Mouse (Mus musculus): ENCODE data around the gene Ptgir. TPM values are rescaled to one million over a fixed set of nuclear protein-coding genes. Genes with fewer than 3 reads are reported as not detected.

Ptgir gene
- polyA plus RNA-seq, 1 experiment from 2014 or later, result 0.77 TPM

GRCm38 (mm10) chr7:16920818-16921791 lies 14.8 kb downstream of the Ptgir start:
- H3K4me1 ChIP-seq (replicated peaks), result peaks cover 62% of the 10 kb centered on the region
- H3K27me3 ChIP-seq (ENCODE audit: insufficient read depth, poor library complexity, severe bottlenecking), result no peaks in the 10 kb centered on the region
- peak overlapping the region; percentile 93 for H3K4me3 ChIP-seq
- 49% methylated on average over 21 of the region's 21 CpGs for WGBS
- no peaks in the 10 kb centered on the region for H3K9me3 ChIP-seq
- H3K36me3 ChIP-seq, result peaks cover 53% of the 10 kb centered on the region
- no peak for DNase-seq (ENCODE audit: low spot score)
- peak overlapping the region; percentile 99 for H3K27ac ChIP-seq

GRCm38 (mm10) chr7:16921881-16922335 lies 15.6 kb downstream of the Ptgir start:
- H3K27me3 ChIP-seq (ENCODE audit: insufficient read depth, poor library complexity, severe bottlenecking), result no peaks in the 10 kb centered on the region
- H3K4me1 ChIP-seq (replicated peaks), result peaks cover 61% of the 10 kb centered on the region
- no peak for DNase-seq (ENCODE audit: low spot score)
- peak overlapping the region; percentile 99 for H3K27ac ChIP-seq
- no peaks in the 10 kb centered on the region for H3K9me3 ChIP-seq
- H3K36me3 ChIP-seq, result peaks cover 45% of the 10 kb centered on the region
- 70% methylated on average over 6 of the region's 6 CpGs for WGBS
- H3K4me3 ChIP-seq, result peak overlapping the region; percentile 93

GRCm38 (mm10) chr7:16922360-16922973 lies 16.2 kb downstream of the Ptgir start:
- peaks cover 39% of the 10 kb centered on the region for H3K36me3 ChIP-seq
- DNase-seq (ENCODE audit: low spot score), result no peak
- no peaks in the 10 kb centered on the region for H3K27me3 ChIP-seq (ENCODE audit: insufficient read depth, poor library complexity, severe bottlenecking)
- 55% methylated on average over 10 of the region's 10 CpGs for WGBS
- H3K9me3 ChIP-seq, result no peaks in the 10 kb centered on the region
- H3K4me3 ChIP-seq, result peak overlapping the region; percentile 93
- peak overlapping the region; percentile 99 for H3K27ac ChIP-seq
- peaks cover 55% of the 10 kb centered on the region for H3K4me1 ChIP-seq (replicated peaks)

DNA sequence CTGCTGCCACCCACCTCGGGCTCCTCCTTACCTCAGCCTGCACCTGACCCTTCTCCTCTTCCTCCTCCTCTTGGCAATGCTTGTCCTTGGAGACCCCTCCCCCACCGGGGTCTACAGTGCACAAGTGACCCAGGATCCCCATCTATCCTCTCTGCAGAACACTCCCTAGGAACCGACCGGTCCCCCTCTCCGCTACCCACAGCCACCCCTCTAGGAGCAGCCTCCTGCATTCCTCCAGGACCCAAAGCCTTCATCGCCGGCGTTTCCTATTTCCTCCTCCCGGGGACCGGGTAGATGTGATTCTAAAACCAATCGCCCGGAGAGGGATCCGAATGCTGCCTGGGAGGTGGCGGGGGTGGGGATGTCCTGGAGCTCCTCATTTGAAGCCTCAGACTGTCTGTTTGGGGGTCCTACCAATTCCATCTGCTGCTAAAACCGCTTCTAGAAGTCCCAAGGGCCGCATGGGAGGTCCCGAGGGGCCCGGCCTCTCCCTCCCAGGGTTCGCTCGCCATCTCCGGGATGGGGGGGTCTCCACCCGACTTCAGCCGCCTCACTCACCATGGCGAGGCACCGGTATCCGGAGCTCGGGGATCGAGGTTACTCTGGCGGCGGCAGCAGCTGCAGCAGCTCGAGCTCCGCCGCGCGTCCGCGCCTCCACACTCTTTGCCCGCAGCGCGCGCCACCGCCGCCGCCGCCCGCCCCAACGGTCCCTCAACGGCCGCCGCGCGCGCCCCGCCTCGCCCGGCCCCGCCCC lies 17.2 kb downstream of the Ptgir start:
- Histone ChIP-seq H3K27ac (peak overlapping the region; percentile 99), H3K36me3 (peaks cover 29% of the 10 kb centered on the region), H3K9me3 (no peaks in the 10 kb centered on the region), H3K4me3 (peak overlapping the region; percentile 93), H3K27me3 (ENCODE audit: insufficient read depth, poor library complexity, severe bottlenecking) (no peaks in the 10 kb centered on the region), H3K4me1 (replicated peaks) (peaks cover 47% of the 10 kb centered on the region)
- under 1% methylated on average over 57 of the region's 57 CpGs for WGBS
- DNase-seq (ENCODE audit: low spot score), result no peak

DNA sequence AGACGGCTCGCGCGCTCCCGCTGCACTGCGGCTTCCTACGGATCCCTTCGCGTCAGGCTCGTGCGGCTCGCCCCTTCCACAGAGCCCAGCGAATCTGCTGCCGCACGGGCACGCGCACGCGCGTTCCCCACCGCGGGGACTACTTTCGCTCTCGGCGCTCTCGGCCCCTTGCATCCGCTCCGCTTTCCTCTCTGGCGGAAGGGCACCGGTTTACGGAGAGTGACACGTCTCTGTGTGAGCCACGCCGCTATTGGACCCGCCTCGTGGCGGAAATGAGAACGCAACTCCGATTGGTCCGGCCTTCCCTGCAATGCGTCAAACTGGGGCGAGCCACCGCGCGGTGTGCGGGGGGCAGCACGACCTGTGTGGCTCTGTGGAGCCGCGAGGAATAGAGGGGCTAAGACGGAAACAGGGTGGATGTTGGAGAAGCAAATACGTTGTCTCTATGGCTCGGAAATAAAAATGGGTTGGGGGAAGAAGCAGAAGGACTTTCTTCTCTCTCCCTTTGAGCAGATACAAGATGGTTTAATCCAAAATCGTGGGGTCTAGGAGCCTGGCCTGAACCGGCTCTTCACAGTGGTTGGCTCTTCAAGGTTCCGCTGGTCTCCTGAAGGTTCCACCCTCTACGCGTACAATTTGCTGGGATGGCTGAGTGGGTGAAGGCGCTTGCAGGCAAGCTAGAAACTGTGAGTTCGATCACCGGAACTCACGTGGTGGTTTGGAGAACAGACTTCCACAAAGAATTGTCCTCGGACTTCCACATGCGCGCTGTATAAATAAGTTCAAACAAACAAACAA lies 17.9 kb downstream of the Ptgir start, which contains the start of gene Calm3:
Gene Calm3, minus strand, starts transcription at position 78 of the 798 bp plus-strand sequence.
- Histone ChIP-seq H3K4me1 (replicated peaks) (peaks cover 39% of the 10 kb centered on the region), H3K27me3 (ENCODE audit: insufficient read depth, poor library complexity, severe bottlenecking) (no peaks in the 10 kb centered on the region), H3K9me3 (no peaks in the 10 kb centered on the region), H3K27ac (peak within 1 kb of the TSS; percentile 99), H3K36me3 (peaks cover 22% of the 10 kb centered on the region), H3K4me3 (peak within 1 kb of the TSS; percentile 93)
- peak; percentile 100 for DNase-seq (ENCODE audit: low spot score)
- WGBS, result 2% methylated on average over 64 of the region's 64 CpGs

- H3K27ac ChIP-seq, result no peak overlapping the region
- H3K4me3 ChIP-seq, result no peak overlapping the region
- no peak for DNase-seq (ENCODE audit: low spot score)
- WGBS, result 44% methylated on average over 2 of the region's 2 CpGs
- H3K27me3 ChIP-seq (ENCODE audit: insufficient read depth, poor library complexity, severe bottlenecking), result no peaks in the 10 kb centered on the region
- peaks cover 10% of the 10 kb centered on the region; the same call in 1 of the 2 replicates for H3K4me1 ChIP-seq (replicated peaks)
- no peaks in the 10 kb centered on the region for H3K36me3 ChIP-seq
- H3K9me3 ChIP-seq, result no peaks in the 10 kb centered on the region
Measured at GRCm38 (mm10) chr7:16928341-16928740, 22.1 kb downstream of the Ptgir start.

GRCm38 (mm10) chr7:16930850-16931249 lies 24.6 kb downstream of the Ptgir start:
- peak; percentile 76 for DNase-seq (ENCODE audit: low spot score)
- no peaks in the 10 kb centered on the region for H3K27me3 ChIP-seq (ENCODE audit: insufficient read depth, poor library complexity, severe bottlenecking)
- H3K4me1 ChIP-seq (replicated peaks), result peaks cover 10% of the 10 kb centered on the region; the same call in 1 of the 2 replicates
- H3K9me3 ChIP-seq, result no peaks in the 10 kb centered on the region
- 6% methylated on average over 1 of the region's 1 CpGs for WGBS
- H3K27ac ChIP-seq, result no peak overlapping the region
- H3K4me3 ChIP-seq, result no peak overlapping the region
- H3K36me3 ChIP-seq, result no peaks in the 10 kb centered on the region

- no peak overlapping the region for H3K27ac ChIP-seq
- WGBS, result 19% methylated on average over 14 of the region's 14 CpGs
- H3K9me3 ChIP-seq, result no peaks in the 10 kb centered on the region
- peak; percentile 85 for DNase-seq (ENCODE audit: low spot score)
- peaks cover 10% of the 10 kb centered on the region; the same call in 1 of the 2 replicates for H3K4me1 ChIP-seq (replicated peaks)
- no peaks in the 10 kb centered on the region for H3K27me3 ChIP-seq (ENCODE audit: insufficient read depth, poor library complexity, severe bottlenecking)
- no peak overlapping the region for H3K4me3 ChIP-seq
- H3K36me3 ChIP-seq, result no peaks in the 10 kb centered on the region
Measured at GRCm38 (mm10) chr7:16931968-16932627, 25.8 kb downstream of the Ptgir start.

DNA sequence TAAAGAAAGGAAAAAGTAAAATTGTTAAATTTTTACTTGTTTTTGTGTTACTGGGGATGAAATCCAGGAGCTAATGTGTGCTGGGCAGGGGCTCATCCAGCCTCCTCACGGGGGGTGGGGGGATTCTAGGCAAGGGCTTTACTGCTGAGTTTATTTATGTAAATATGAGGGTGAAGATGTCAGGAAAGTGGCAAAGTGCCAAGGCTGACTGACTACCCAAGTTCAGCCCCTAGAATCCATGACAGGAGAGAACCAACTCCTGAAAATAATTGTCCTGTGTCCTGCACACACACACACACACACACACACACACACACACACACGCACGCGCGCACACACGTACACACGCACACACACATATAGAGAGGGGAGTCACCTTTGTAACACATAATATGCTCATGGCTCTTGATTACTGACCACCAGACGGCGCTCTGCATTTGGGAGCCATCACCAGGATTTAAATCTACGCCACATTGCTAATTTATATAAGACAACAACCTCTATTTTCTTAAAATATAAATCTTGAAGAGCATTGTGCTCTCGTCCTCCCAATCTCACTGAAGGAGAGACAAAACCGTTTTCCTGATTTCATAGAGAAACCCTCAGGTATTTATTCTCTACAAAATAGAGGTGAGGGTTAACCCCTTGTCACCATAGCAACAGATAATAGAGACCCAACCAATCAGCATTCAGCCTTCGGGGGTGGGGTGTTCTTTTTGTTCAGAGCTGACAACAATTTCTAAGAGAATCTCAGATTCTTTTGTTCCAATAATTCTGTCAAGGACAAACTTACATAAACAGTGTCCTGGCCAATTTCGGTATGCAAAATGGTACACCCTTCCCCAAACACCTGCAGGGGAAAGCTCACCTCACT lies 26.7 kb downstream of the Ptgir start:
- no peaks in the 10 kb centered on the region for H3K9me3 ChIP-seq
- no peak overlapping the region for H3K4me3 ChIP-seq
- no peaks in the 10 kb centered on the region for H3K27me3 ChIP-seq (ENCODE audit: insufficient read depth, poor library complexity, severe bottlenecking)
- H3K27ac ChIP-seq, result no peak overlapping the region
- WGBS, result 45% methylated on average over 14 of the region's 14 CpGs
- peaks cover 10% of the 10 kb centered on the region; the same call in 1 of the 2 replicates for H3K4me1 ChIP-seq (replicated peaks)
- peak; percentile 40 for DNase-seq (ENCODE audit: low spot score)
- no peaks in the 10 kb centered on the region for H3K36me3 ChIP-seq

DNA sequence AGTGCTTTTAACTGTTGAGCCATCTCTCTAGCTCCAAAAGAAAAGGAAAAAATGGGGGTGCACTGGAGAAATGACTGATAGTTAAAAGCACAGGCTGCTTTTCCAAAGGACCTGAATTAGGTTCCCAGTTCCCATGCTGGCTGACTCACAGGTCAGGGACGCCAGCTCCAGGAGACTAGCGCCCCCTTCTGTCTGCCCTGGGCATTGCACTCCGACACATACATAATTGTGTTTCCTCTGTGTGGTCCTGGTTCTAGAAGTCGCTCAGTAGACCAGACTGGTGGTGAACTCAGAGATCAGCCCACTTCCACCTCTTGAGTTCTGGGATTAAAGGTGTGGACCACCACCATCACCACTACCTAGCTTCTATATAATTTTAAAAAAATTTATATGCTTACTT lies 31.0 kb downstream of the Ptgir start:
- Histone ChIP-seq H3K4me3 (no peak overlapping the region), H3K27me3 (ENCODE audit: insufficient read depth, poor library complexity, severe bottlenecking) (no peaks in the 10 kb centered on the region), H3K4me1 (replicated peaks) (peaks cover 27% of the 10 kb centered on the region), H3K36me3 (no peaks in the 10 kb centered on the region), H3K27ac (no peak overlapping the region), H3K9me3 (no peaks in the 10 kb centered on the region)
- WGBS, result 48% methylated on average over 4 of the region's 4 CpGs
- no peak for DNase-seq (ENCODE audit: low spot score)
